Mouse (Mus musculus) gastrocnemius, postnatal 14 days (tissue): ENCODE results near the gene B230217C12Rik. TPM values are rescaled to one million over a fixed set of nuclear protein-coding genes. Genes with fewer than 3 reads are reported as not detected.

Source experiments
- DNase-seq: peaks from one replicate; pipeline ENCODE4 v3.0.0; 2021; ENCODE audit warnings: mixed read lengths
- intact Hi-C: fragments of 180-260 bp; cut with DNase I; formaldehyde crosslinking; loops from one replicate; pipeline ENCODE4 v1.15.1; 2025; ENCODE audit warnings: low total_unique reads
- total RNA-seq, 2 experiments: library from RNA; stranded (reverse); gene quantifications; 2 replicates each; pipeline ENCODE4 v1.2.3; 2021

The B230217C12Rik gene
- total RNA-seq, 2 experiments from 2014 or later: 0.84 to 1.5 TPM

GRCm38 (mm10) chr11:97808093-97808492 is 32.5 kb upstream of the B230217C12Rik start:
- intact Hi-C loops: no loop called here
- no peak for DNase-seq

- peak; percentile 61 for DNase-seq
Observed at GRCm38 (mm10) chr11:97808621-97809234, 31.9 kb upstream of the B230217C12Rik start.

GRCm38 (mm10) chr11:97809235-97810121 is 31.1 kb upstream of the B230217C12Rik start:
- intact Hi-C loops: no loop called here
- no peak for DNase-seq

More at GRCm38 (mm10) chr11:97808621-97809234, 31.9 kb upstream of the B230217C12Rik start:
- intact Hi-C loops: no loop called here

GRCm38 (mm10) chr11:97810356-97810755 is 30.2 kb upstream of the B230217C12Rik start:
- intact Hi-C loops: no loop called here
- DNase-seq: no peak

GRCm38 (mm10) chr11:97810970-97811369 is 29.6 kb upstream of the B230217C12Rik start:
- intact Hi-C loops: no loop called here
- no peak for DNase-seq

GRCm38 (mm10) chr11:97811569-97812362 is 28.8 kb upstream of the B230217C12Rik start:
- no peak for DNase-seq
- intact Hi-C loops: no loop called here

- intact Hi-C loops: no loop called here
- DNase-seq: no peak
Observed at GRCm38 (mm10) chr11:97812491-97812921, 28.1 kb upstream of the B230217C12Rik start.

GRCm38 (mm10) chr11:97813085-97813484 is 27.5 kb upstream of the B230217C12Rik start:
- intact Hi-C loops: no loop called here
- no peak for DNase-seq

- no peak for DNase-seq
- intact Hi-C loops: no loop called here
Observed at GRCm38 (mm10) chr11:97813746-97814515, 26.6 kb upstream of the B230217C12Rik start.

- intact Hi-C loops: no loop called here
- DNase-seq: no peak
Observed at GRCm38 (mm10) chr11:97815736-97816135, 24.8 kb upstream of the B230217C12Rik start.

GRCm38 (mm10) chr11:97816176-97816575 is 24.4 kb upstream of the B230217C12Rik start:
- DNase-seq: no peak
- intact Hi-C loops: no loop called here

GRCm38 (mm10) chr11:97816916-97817315 is 23.7 kb upstream of the B230217C12Rik start:
- DNase-seq: no peak
- intact Hi-C loops: no loop called here

- no peak for DNase-seq
- intact Hi-C loops: no loop called here
Observed at GRCm38 (mm10) chr11:97817379-97817778, 23.2 kb upstream of the B230217C12Rik start.

- intact Hi-C loops: no loop called here
- no peak for DNase-seq
Observed at GRCm38 (mm10) chr11:97818003-97818402, 22.6 kb upstream of the B230217C12Rik start.

- intact Hi-C loops: no loop called here
- DNase-seq: peak; percentile 56
Observed at GRCm38 (mm10) chr11:97818571-97818970, 22.0 kb upstream of the B230217C12Rik start.

- intact Hi-C loops: no loop called here
- DNase-seq: no peak
Observed at GRCm38 (mm10) chr11:97819102-97819501, 21.5 kb upstream of the B230217C12Rik start.

GRCm38 (mm10) chr11:97819923-97820322 is 20.7 kb upstream of the B230217C12Rik start:
- no peak for DNase-seq
- intact Hi-C loops: no loop called here

- peak; percentile 82 for DNase-seq
- intact Hi-C loops: no loop called here
Observed at GRCm38 (mm10) chr11:97820840-97821239, 19.7 kb upstream of the B230217C12Rik start.

- no peak for DNase-seq
- intact Hi-C loops: no loop called here
Observed at GRCm38 (mm10) chr11:97821401-97822064, 19.0 kb upstream of the B230217C12Rik start.
